Comparison of ENCODE assay signal across 7 mouse cellular contexts in the genomic region with DNA sequence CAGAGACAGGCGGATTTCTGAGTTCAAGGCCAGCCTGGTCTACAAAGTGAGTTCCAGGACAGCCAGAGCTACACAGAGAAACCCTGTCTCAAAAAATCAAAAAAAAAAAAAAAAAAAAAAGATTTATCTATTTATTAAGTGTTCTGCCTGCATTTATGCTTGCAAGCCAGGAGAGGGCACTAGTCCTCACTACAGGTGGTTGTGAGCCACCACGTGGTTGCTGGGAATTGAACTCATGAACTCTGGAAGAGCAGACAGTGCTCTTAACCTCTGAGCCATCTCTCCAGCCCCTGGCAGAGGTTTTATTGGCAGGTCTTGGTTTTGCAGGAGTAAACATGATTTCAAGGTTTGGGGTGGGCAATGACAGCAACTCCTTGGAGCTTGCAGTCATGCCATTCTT. TPM values are rescaled to one million over a fixed set of nuclear protein-coding genes. Genes with fewer than 3 reads are reported as not detected.
DNase-seq lines count a peak whose midpoint lies in the region; ATAC-seq and TF ChIP-seq lines count a peak whose summit lies in the region.
"Not testable (repeated sequence)": the region's sequence is repeated elsewhere in the genome, so short reads cannot be mapped to it uniquely, and the experiment has no call there.

No protein-coding gene starts in this region.

- H3K4me1 ChIP-seq in CH12.LX (ENCODE audit: control insufficient read depth in 1 of 2, insufficient read depth in 2 of 2); kidney, adult 2 months (ENCODE audit: control insufficient read depth, insufficient read depth, low read length); liver, postnatal 0 days (ENCODE audit: insufficient read depth): not testable (repeated sequence)

- DNase-seq in CH12.LX (ENCODE audit: extremely low read depth), result peak; percentile 35
- DNase-seq in Patski (ENCODE audit: low read depth, low spot score); kidney, adult 2 months; liver, postnatal 0 days: not testable (repeated sequence)
- DNase-seq in naive thymus-derived CD4-positive, alpha-beta T cell, adult 2 months (ENCODE audit: low read depth), result peak; percentile 39
- peak; percentile 12 for DNase-seq in thymus, postnatal 0 days (ENCODE audit: low spot score)

- not testable (repeated sequence) for TF ChIP-seq EP300 in CH12.LX (IDR thresholded peaks at IDR 0.05; ENCODE audit: low read length); liver, postnatal 0 days (IDR thresholded peaks at IDR 0.05; ENCODE audit: low read depth)

- not testable (repeated sequence) for H3K79me2 ChIP-seq in CH12.LX (replicated peaks; ENCODE audit: control insufficient read depth, extremely low read depth, insufficient read depth, poor library complexity, severe bottlenecking)

- POLR2A ChIA-PET in Patski (lab: Charles Lee), result not testable (repeated sequence)

- H3K4me2 ChIP-seq in CH12.LX (ENCODE audit: insufficient read depth, low read depth, poor library complexity, severe bottlenecking); liver, postnatal 0 days (ENCODE audit: low read depth, low read length): not testable (repeated sequence)

- not testable (repeated sequence) for ATAC-seq in Patski; liver, postnatal 0 days
- ATAC-seq in erythroblast, adult 5-6 weeks (replicated peaks; ENCODE audit: low FRiP score, poor library complexity, severe bottlenecking), result 0 out of 2 replicates have a peak, but pooled peaks have one; percentile 30

- H3K27ac ChIP-seq in CH12.LX (ENCODE audit: insufficient read depth, low read depth); kidney, adult 2 months (ENCODE audit: insufficient read depth, low read depth, low read length); liver, postnatal 0 days (ENCODE audit: low read depth): not testable (repeated sequence)

- CTCF ChIA-PET in Patski (lab: Charles Lee), result not testable (repeated sequence)

- not testable (repeated sequence) for H3K4me3 ChIP-seq in CH12.LX (replicated peaks in 1 of 3; ENCODE audit: low read depth in 2 of 3, low read length in 2 of 3, poor library complexity in 1 of 3); kidney, adult 2 months (ENCODE audit: insufficient read depth, low read depth, low read length); liver, postnatal 0 days (ENCODE audit: low read depth, low read length)

- H3K36me3 ChIP-seq in CH12.LX (replicated peaks in 1 of 2; ENCODE audit: control insufficient read depth in 1 of 2, insufficient read depth in 1 of 2, low read length in 1 of 2); kidney, adult 2 months (ENCODE audit: control insufficient read depth, insufficient read depth, low read length); liver, postnatal 0 days (replicated peaks; ENCODE audit: insufficient read depth, low read length): not testable (repeated sequence)

- not testable (repeated sequence) for TF ChIP-seq POLR2A in CH12.LX (IDR thresholded peaks at IDR 0.05; ENCODE audit: low read depth, low read length); kidney, adult 2 months (IDR thresholded peaks at IDR 0.05; ENCODE audit: low read depth, low read length)

- in situ Hi-C loops in CH12.LX (cut with MboI; ENCODE audit: low pct_ligation_motif_present, low pct_unique_long_range_greater_than_20kb, low sequenced_read_pairs); Patski (cut with MboI; ENCODE audit: low pct_unique_long_range_greater_than_20kb): not testable (repeated sequence)

- H3K9me3 ChIP-seq in CH12.LX (replicated peaks; ENCODE audit: low read length); liver, postnatal 0 days (ENCODE audit: low read length): not testable (repeated sequence)

- not testable (repeated sequence) for H3K27me3 ChIP-seq in CH12.LX (replicated peaks); Patski; kidney, adult 2 months (replicated peaks; ENCODE audit: control insufficient read depth, insufficient read depth, low read length); liver, postnatal 0 days (ENCODE audit: insufficient read depth, low read length)

- not testable (repeated sequence) for H3K9ac ChIP-seq in CH12.LX (ENCODE audit: insufficient read depth, low read depth); liver, postnatal 0 days (replicated peaks)

- not testable (repeated sequence) for TF ChIP-seq RAD21 in CH12.LX (IDR thresholded peaks at IDR 0.05; ENCODE audit: low read depth, low read length)

- dilution Hi-C loops in CH12.LX (cut with MboI; ENCODE audit: extremely low pct_ligation_motif_present, extremely low pct_unique_long_range_greater_than_20kb, low sequenced_read_pairs), result not testable (repeated sequence)

- 14% methylated on average over 1 of the region's 2 CpGs for WGBS in kidney, adult 2 months
- 53% methylated on average over 2 of the region's 2 CpGs for WGBS in liver, postnatal 0 days (ENCODE audit: insufficient replicate concordance)

- TF ChIP-seq CTCF in CH12.LX (conservative IDR thresholded peaks at IDR 0.05 in 1 of 2, IDR thresholded peaks at IDR 0.05 in 1 of 2; ENCODE audit: low read depth in 2 of 2, low read length in 2 of 2) (peak in 1 of 2 experiments; percentile 65; a peak in 2 of 4 replicates), Patski (IDR thresholded peaks at IDR 0.05) (peak; percentile 19)
- TF ChIP-seq CTCF in kidney, adult 2 months (conservative IDR thresholded peaks at IDR 0.05; ENCODE audit: insufficient read depth, insufficient read length, low read depth, low read length), result peak; percentile 23; the same call in 1 of the 2 replicates
- TF ChIP-seq CTCF in liver, postnatal 0 days (IDR thresholded peaks at IDR 0.05; ENCODE audit: low read depth), result peak; percentile 47

TF ChIP-seq in CH12.LX, 34 proteins besides CTCF, POLR2A, EP300 and RAD21:
- peak; percentile 18; the same call in 1 of the 2 replicates for TF ChIP-seq USF1 (IDR thresholded peaks at IDR 0.05; ENCODE audit: low read depth, low read length)
- TF ChIP-seq SMC3 (IDR thresholded peaks at IDR 0.05; ENCODE audit: low read depth, low read length), result peak; percentile 37
- TF ChIP-seq TBP (conservative IDR thresholded peaks at IDR 0.05; ENCODE audit: low read depth, low read length), result 0 out of 2 replicates have a peak, but pooled peaks have one; percentile 46
- peak; percentile 75 for TF ChIP-seq MAX (IDR thresholded peaks at IDR 0.05; ENCODE audit: low read length)
- peak; percentile 53 for TF ChIP-seq ZNF384 (IDR thresholded peaks at IDR 0.05; ENCODE audit: low read depth, low read length)
- peak; percentile 89 for TF ChIP-seq MYC (IDR thresholded peaks at IDR 0.05; ENCODE audit: low read depth, low read length)

RNA-seq across cellular contexts. Expression of gene Eif2s2, which starts 15.5 kb away (rescaled TPM):
- total RNA-seq in CH12.LX (2012; rRNA removed) (116 and 126 TPM in 2 replicates), CH12.LX (2014; rRNA removed) (256 and 269 TPM in 2 replicates)
- polyA plus RNA-seq in CH12.LX (2012; ENCODE audit: insufficient read length, low read depth) (219 and 276 TPM in 2 replicates), Patski (2021) (175 TPM)
- 66.5 and 67.2 TPM in 2 replicates for total RNA-seq in erythroblast, adult 5-6 weeks (2015; ENCODE audit: low replicate concordance)
- total RNA-seq in erythroblast, adult 5-6 weeks (2017; ENCODE audit: low replicate concordance), result 76.7 and 82.2 TPM in 2 replicates
- 9.9 and 15.2 TPM in 2 replicates for polyA plus RNA-seq in kidney, adult 2 months (2012; rRNA removed)
- 57.9 and 60.8 TPM in 2 replicates for polyA plus RNA-seq in liver, postnatal 0 days (2015; fragmentation: Nextera tagmentation; extraction: Ambion mirVana)
- 106 and 113 TPM in 2 replicates for polyA plus RNA-seq in thymus, postnatal 0 days (2015; fragmentation: Nextera tagmentation; extraction: Ambion mirVana)
